Mouse (Mus musculus): ENCODE results near the gene Tmem98. TPM values are rescaled to one million over a fixed set of nuclear protein-coding genes. Genes with fewer than 3 reads are reported as not detected.

The Tmem98 gene
- polyA plus RNA-seq, 1 experiment from 2014 or later = 72.1 TPM

DNA sequence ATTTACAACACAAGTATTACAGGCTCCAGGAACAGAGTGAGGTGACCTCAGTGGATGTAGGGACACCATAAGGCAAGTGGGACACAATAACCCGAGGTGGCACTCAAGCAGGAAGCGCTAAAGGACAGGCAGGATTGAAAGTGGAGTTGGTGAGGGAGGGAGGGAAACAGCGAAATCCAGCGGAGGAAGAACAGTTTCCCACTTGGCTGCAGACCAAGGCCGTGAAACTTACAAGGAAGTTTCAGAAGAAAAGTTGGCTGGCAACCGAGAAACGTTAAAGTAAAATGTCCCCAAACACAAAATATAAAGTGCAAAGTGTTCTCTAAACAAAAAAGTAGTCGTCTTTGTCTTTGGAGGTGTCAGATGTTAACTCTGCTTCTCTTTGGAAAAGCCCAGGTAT lies 14.5 kb upstream of the Tmem98 start:
- Histone ChIP-seq H3K27me3 (replicated peaks; ENCODE audit: insufficient read depth, low read length) (no peaks in the 10 kb centered on the region), H3K36me3 (ENCODE audit: insufficient read depth, low read length) (no peaks in the 10 kb centered on the region), H3K27ac (ENCODE audit: low read length) (no peak overlapping the region), H3K4me2 (replicated peaks; ENCODE audit: low read depth, low read length) (no peak overlapping the region), H3K9ac (replicated peaks; ENCODE audit: low read depth) (no peak overlapping the region), H3K4me3 (ENCODE audit: low read depth, low read length) (no peak overlapping the region), H3K9me3 (ENCODE audit: low read length) (no peaks in the 10 kb centered on the region), H3K4me1 (ENCODE audit: insufficient read depth, low read depth, low read length) (no peaks in the 10 kb centered on the region)
- TF ChIP-seq EP300 (IDR thresholded peaks at IDR 0.05) (no peak), CTCF (IDR thresholded peaks at IDR 0.05) (no peak)
- no peak for ATAC-seq
- 6% methylated on average over 8 of the region's 8 CpGs for WGBS
- peak; percentile 30 for DNase-seq (ENCODE audit: low spot score)

DNA sequence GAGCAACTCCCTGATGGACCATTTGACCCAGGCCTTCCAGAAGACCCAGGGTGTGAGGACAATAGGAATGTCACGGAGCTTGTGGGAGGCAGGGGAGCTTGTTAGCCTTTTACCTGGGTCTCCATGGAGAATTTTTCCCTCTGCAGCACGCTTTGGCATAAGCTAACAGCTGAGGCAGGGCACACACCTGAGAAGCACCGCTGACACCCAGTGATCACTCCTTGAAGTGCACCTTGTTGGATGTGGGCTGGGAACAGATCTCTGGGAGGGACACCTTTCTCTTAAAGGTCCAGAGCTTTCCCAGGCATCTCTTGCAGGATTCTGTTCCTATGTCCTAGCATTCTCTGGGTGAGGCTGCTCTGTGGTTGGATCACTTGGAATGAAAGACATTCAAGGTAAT lies 10.0 kb upstream of the Tmem98 start:
- Histone ChIP-seq H3K4me3 (ENCODE audit: low read depth, low read length) (no peak overlapping the region), H3K27me3 (replicated peaks; ENCODE audit: insufficient read depth, low read length) (no peaks in the 10 kb centered on the region), H3K9ac (replicated peaks; ENCODE audit: low read depth) (no peak overlapping the region), H3K27ac (ENCODE audit: low read length) (no peak overlapping the region), H3K4me1 (ENCODE audit: insufficient read depth, low read depth, low read length) (peaks cover 7% of the 10 kb centered on the region; the same call in 1 of the 2 replicates), H3K36me3 (ENCODE audit: insufficient read depth, low read length) (no peaks in the 10 kb centered on the region), H3K4me2 (replicated peaks; ENCODE audit: low read depth, low read length) (no peak overlapping the region), H3K9me3 (ENCODE audit: low read length) (no peaks in the 10 kb centered on the region)
- peak; percentile 44 for DNase-seq (ENCODE audit: low spot score)
- TF ChIP-seq CTCF (IDR thresholded peaks at IDR 0.05) = peak; percentile 60
- TF ChIP-seq EP300 (IDR thresholded peaks at IDR 0.05) = no peak
- WGBS = 29% methylated on average over 3 of the region's 3 CpGs
- 0 out of 2 replicates have a peak, but pooled peaks have one; percentile 48 for ATAC-seq

DNA sequence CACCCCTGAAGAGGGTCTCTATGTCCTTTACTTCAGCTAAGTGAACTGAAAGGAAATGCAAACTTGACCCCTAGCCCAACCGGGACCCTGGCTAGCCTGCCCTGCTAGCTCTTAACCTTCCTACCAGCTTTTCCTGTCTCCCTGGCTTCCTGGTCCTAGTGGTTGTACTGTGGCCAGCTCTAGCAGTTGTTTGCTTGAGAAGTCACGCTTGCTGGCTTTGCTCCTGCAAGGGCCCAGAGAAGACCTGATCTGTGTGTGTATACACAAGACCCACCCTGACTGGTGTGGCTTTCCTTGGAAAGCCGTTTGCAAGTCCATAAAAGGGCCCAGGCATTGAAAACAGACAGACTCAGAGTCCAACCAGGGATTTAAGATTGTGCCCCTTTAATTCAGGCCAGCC lies 7.3 kb upstream of the Tmem98 start:
- Histone ChIP-seq H3K27me3 (replicated peaks; ENCODE audit: insufficient read depth, low read length) (no peaks in the 10 kb centered on the region), H3K9me3 (ENCODE audit: low read length) (no peaks in the 10 kb centered on the region), H3K4me2 (replicated peaks; ENCODE audit: low read depth, low read length) (no peak overlapping the region), H3K4me3 (ENCODE audit: low read depth, low read length) (no peak overlapping the region), H3K36me3 (ENCODE audit: insufficient read depth, low read length) (no peaks in the 10 kb centered on the region), H3K9ac (replicated peaks; ENCODE audit: low read depth) (no peak overlapping the region; the same call in 1 of the 2 replicates), H3K27ac (ENCODE audit: low read length) (peak overlapping the region; percentile 52), H3K4me1 (ENCODE audit: insufficient read depth, low read depth, low read length) (peaks cover 7% of the 10 kb centered on the region; the same call in 1 of the 2 replicates)
- DNase-seq (ENCODE audit: low spot score) = peak; percentile 66
- TF ChIP-seq EP300 (IDR thresholded peaks at IDR 0.05) (no peak), CTCF (IDR thresholded peaks at IDR 0.05) (no peak)
- 14% methylated on average over 3 of the region's 3 CpGs for WGBS
- peak; percentile 69 for ATAC-seq

- ATAC-seq (no peak), DNase-seq (ENCODE audit: low spot score) (peak; percentile 67)
- Histone ChIP-seq H3K27ac (ENCODE audit: low read length) (no peak overlapping the region), H3K4me3 (ENCODE audit: low read depth, low read length) (no peak overlapping the region), H3K4me1 (ENCODE audit: insufficient read depth, low read depth, low read length) (peaks cover 5% of the 10 kb centered on the region; the same call in 1 of the 2 replicates), H3K36me3 (ENCODE audit: insufficient read depth, low read length) (no peaks in the 10 kb centered on the region), H3K27me3 (replicated peaks; ENCODE audit: insufficient read depth, low read length) (no peaks in the 10 kb centered on the region), H3K9me3 (ENCODE audit: low read length) (no peaks in the 10 kb centered on the region), H3K9ac (replicated peaks; ENCODE audit: low read depth) (no peak overlapping the region), H3K4me2 (replicated peaks; ENCODE audit: low read depth, low read length) (no peak overlapping the region)
- peak; percentile 53 for TF ChIP-seq CTCF (IDR thresholded peaks at IDR 0.05)
- TF ChIP-seq EP300 (IDR thresholded peaks at IDR 0.05) = no peak
- WGBS = 49% methylated on average over 6 of the region's 6 CpGs
These were observed 1.4 kb upstream of the Tmem98 start for GRCm38 (mm10) chr11:80808551-80809070.

DNA sequence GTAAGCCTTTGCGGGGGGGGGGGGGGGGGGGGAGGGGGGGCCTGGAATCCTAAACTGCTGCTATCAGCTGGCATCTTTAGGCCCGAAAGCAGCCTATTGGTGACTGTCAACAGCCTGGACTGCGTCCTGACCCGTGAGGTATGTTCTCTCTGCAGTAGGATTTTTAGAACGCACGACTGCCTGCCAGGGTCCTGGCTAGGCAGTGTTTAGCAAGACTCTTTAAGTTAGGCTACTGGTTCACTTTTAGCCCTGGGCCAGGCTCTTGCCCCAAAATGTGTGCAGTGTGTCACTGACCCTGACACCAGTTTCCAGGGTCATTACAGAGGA lies 346 bp upstream of the Tmem98 start:
- Histone ChIP-seq H3K36me3 (ENCODE audit: insufficient read depth, low read length) (peaks cover 9% of the 10 kb centered on the region; the same call in 1 of the 2 replicates), H3K9me3 (ENCODE audit: low read length) (no peaks in the 10 kb centered on the region), H3K27ac (ENCODE audit: low read length) (peak overlapping the region; percentile 51; the same call in 1 of the 2 replicates), H3K4me3 (ENCODE audit: low read depth, low read length) (peak overlapping the region; percentile 54; the same call in 1 of the 2 replicates), H3K27me3 (replicated peaks; ENCODE audit: insufficient read depth, low read length) (no peaks in the 10 kb centered on the region), H3K9ac (replicated peaks; ENCODE audit: low read depth) (peak overlapping the region; percentile 40), H3K4me1 (ENCODE audit: insufficient read depth, low read depth, low read length) (peaks cover 5% of the 10 kb centered on the region; the same call in 1 of the 2 replicates), H3K4me2 (replicated peaks; ENCODE audit: low read depth, low read length) (peak overlapping the region; percentile 87)
- TF ChIP-seq CTCF (IDR thresholded peaks at IDR 0.05) (no peak), EP300 (IDR thresholded peaks at IDR 0.05) (no peak)
- ATAC-seq (peak; percentile 25), DNase-seq (ENCODE audit: low spot score) (no peak)
- 25% methylated on average over 5 of the region's 6 CpGs for WGBS

GRCm38 (mm10) chr11:80811156-80811555 lies 1.2 kb downstream of the Tmem98 start:
- ATAC-seq (no peak), DNase-seq (ENCODE audit: low spot score) (no peak)
- Histone ChIP-seq H3K36me3 (ENCODE audit: insufficient read depth, low read length) (peaks cover 13% of the 10 kb centered on the region; the same call in 1 of the 2 replicates), H3K4me2 (replicated peaks; ENCODE audit: low read depth, low read length) (peak overlapping the region; percentile 87), H3K27ac (ENCODE audit: low read length) (no peak overlapping the region), H3K4me3 (ENCODE audit: low read depth, low read length) (peak overlapping the region; percentile 54), H3K4me1 (ENCODE audit: insufficient read depth, low read depth, low read length) (peaks cover 5% of the 10 kb centered on the region; the same call in 1 of the 2 replicates), H3K9me3 (ENCODE audit: low read length) (no peaks in the 10 kb centered on the region), H3K9ac (replicated peaks; ENCODE audit: low read depth) (no peak overlapping the region; the same call in 1 of the 2 replicates), H3K27me3 (replicated peaks; ENCODE audit: insufficient read depth, low read length) (no peaks in the 10 kb centered on the region)
- 15% methylated on average over 5 of the region's 5 CpGs for WGBS
- no peak for TF ChIP-seq EP300 (IDR thresholded peaks at IDR 0.05)
- TF ChIP-seq CTCF (IDR thresholded peaks at IDR 0.05) = no peak
